Mouse (Mus musculus) embryonic stem cell, embryonic (primary cell): ENCODE measurements around the gene Litaf.

Experiments
- CTCF ChIA-PET, 4 experiments: fragments of 300-600 bp in 2 of 4; fragments of 350-600 bp in 2 of 4; sonication (Branson Sonifier 250); formaldehyde crosslinking; loops; one replicate each; lab custom pipeline; 2022; ENCODE audit warnings: inconsistent platforms in 2 of 4; lab: Charles Lee
- POLR2A ChIA-PET, 4 experiments: fragments of 300-600 bp in 2 of 4; fragments of 350-600 bp in 2 of 4; sonication (Branson Sonifier 250); formaldehyde crosslinking; loops; one replicate each; lab custom pipeline; 2022; ENCODE audit warnings: antibody characterized with exemption in 4 of 4, inconsistent platforms in 1 of 4; lab: Charles Lee

The Litaf gene

DNA sequence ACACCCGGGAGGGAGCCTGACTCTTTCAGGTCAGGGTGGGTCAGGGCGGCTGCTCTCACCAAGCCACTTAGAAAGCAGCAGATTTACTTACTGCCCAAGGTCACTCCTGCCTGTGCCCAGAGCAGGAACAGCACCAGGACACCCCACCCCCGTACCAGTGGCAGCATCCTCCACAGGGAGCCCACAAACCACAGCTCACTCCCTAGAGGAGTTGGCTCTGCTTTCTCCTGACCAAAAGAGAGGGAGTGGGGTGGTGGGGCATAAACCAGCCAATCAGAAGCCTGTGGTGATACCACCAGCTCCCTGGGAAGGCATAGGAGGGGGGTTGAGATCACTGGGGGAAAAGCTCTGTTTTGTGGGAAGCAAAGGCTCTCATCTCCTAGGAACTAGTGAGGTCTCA is 118.2 kb downstream of the Litaf start:
- ChIA-PET CTCF (interaction anchor here in 3 of 4 experiments (0.6 to 1.7 kb wide), 13 partner anchors 10 to 436 kb away, joined by 3 to 12 read pairs (median 3); no protein-coding TSS in a partner anchor), POLR2A (interaction anchor here in 3 of 4 experiments (0.5 to 3.1 kb wide), 29 partner anchors 9 to 967 kb away, joined by 3 to 24 read pairs (median 4); partner anchors contain the start of gene Txndc11 (in 1 of the 3))

DNA sequence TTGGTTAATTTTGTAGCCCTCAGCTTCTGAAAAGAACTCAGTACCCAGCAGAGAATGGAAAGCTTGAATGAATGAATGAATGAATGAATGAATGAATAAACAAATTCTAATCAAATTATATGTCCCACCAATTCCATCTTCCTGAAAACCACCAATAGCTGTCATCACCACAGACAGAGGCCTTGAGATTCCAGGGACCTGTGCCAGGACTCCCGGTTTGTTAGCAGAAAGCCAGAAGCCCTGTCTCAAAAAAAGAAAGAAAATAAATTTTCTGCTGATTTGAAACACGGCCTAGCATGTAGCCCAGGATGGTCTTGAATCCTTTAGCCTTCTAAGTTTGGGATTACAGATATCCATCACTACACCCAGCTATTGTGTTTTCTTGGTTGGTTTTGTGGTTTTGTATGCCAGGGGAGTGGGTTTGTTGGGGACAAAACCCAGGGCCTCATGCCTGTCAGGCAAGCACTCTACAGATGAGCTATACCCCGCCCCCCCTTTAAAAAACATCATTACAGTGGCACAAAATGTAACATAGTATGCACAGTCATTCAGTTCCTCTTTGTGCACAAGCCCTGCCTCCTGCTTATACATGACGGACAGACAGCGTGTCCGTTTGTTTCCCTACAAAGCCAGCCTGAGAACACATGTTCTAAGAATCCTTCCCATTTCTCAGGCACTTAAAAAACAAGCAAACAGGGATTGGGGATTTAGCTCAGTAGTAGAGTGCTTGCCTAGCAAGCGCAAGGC is 120.4 kb downstream of the Litaf start:
- CTCF ChIA-PET, result interaction anchor here in 1 of 4 experiments (0.6 kb wide), 1 partner anchor 46 kb away, joined by 4 read pairs; no protein-coding TSS in a partner anchor
- POLR2A ChIA-PET, result interaction anchor here in 1 of 4 experiments (0.7 kb wide), 1 partner anchor 17 kb away, joined by 4 read pairs; no protein-coding TSS in a partner anchor

DNA sequence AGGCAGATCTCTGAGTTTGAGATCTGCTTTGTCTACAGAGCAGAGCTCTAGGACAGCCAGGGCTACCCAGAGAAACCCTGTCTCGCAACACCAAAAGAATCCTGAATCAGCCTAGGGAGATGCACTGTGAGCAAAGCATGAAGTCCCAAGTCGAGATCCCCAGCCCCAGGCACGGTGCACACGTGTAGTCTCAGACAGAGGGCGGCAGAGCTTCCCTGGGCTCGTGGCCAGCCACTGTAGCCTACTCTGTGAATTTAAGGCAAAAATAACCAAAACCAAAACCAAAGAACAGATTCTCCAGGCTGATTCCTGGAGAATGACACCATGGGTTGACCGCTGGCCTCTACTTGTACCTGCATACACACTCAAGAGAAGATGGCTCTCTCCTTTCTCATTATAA is 121.4 kb downstream of the Litaf start:
- CTCF ChIA-PET, result no interaction called here
- POLR2A ChIA-PET, result interaction anchor here in 1 of 4 experiments (1.6 kb wide), 1 partner anchor 13 kb away, joined by 7 read pairs; no protein-coding TSS in a partner anchor

DNA sequence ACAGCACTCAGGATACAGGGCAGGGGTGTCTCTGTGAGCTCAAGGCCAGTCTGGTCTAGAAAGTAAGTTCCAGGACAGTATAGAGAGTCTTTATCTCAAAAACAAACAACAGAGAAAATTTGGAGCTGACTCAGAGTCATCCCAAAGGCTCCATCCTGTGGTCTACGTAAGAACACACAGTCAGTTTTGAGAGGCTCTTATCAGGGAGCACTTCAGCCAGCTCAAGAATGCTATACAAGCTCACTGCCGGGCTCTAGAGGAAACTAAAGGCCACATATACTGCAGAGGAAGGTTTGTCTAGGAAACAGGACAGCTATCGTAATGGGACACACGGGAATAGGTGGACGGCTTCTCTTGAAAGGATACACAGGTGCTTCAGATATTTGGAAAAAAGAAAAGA is 122.7 kb downstream of the Litaf start:
- ChIA-PET POLR2A (interaction anchor here in 2 of 4 experiments (0.8 to 1.6 kb wide), 2 partner anchors 15 to 50 kb away, joined by 3 to 7 read pairs; no protein-coding TSS in a partner anchor), CTCF (interaction anchor here in 3 of 4 experiments (0.6 to 1.2 kb wide), 4 partner anchors 9 to 91 kb away, joined by 3 to 4 read pairs (median 3); no protein-coding TSS in a partner anchor)

DNA sequence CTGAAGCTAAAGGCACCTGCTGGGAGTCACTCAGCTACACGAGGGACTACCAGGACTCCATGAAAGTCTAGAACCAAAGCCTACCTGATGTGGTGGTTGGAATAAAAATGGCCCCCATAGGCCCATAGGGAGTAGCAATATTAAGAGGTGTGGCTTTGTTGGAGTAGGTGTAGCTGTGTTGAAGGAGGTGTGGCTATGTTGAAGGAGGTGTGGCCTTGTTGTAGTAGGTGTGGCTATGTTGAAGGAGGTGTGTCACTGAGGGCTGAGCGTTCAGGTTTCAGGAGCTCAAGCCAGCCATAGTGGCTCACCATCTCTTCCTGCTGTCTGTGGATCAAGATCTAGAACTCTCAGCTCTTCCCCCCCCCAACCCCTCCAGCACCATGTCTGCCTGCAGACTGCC is 125.3 kb downstream of the Litaf start:
- CTCF ChIA-PET, result interaction anchor here in 3 of 4 experiments (0.6 to 1.9 kb wide), 10 partner anchors 9 to 94 kb away, joined by 3 to 12 read pairs (median 3); no protein-coding TSS in a partner anchor
- POLR2A ChIA-PET, result interaction anchor here in 3 of 4 experiments (0.6 to 3.5 kb wide), 23 partner anchors 8 to 236 kb away, joined by 3 to 23 read pairs (median 4); partner anchors contain the start of genes Rmi2 (in 1 of the 3) and Zc3h7a (in 1 of the 3)

DNA sequence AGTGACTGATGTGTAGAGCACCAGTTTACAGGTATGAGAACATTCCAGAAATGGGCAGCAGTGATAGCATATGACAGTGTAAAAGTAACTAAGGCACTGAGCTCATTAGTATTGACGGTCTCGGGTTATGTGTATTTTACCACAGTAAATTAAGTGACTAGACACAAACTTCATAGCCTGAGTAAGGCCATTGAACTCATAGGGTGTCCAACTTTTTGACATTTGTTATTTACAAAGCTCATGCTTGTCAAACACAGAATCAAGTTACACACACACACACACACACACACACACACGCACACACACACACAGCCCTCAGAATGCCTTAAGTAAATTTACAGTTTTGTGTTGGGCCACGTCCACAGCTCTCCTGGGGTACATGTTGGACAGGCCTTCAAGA is 126.0 kb downstream of the Litaf start:
- CTCF ChIA-PET, result interaction anchor here in 3 of 4 experiments (0.6 to 1.9 kb wide), 9 partner anchors 9 to 95 kb away, joined by 3 to 12 read pairs (median 4); no protein-coding TSS in a partner anchor
- POLR2A ChIA-PET, result interaction anchor here (0.7 to 3.5 kb wide), 21 partner anchors 8 to 236 kb away, joined by 3 to 23 read pairs (median 4); partner anchors contain the start of genes Rmi2 (in 1 of the 4) and Zc3h7a (in 1 of the 4)

DNA sequence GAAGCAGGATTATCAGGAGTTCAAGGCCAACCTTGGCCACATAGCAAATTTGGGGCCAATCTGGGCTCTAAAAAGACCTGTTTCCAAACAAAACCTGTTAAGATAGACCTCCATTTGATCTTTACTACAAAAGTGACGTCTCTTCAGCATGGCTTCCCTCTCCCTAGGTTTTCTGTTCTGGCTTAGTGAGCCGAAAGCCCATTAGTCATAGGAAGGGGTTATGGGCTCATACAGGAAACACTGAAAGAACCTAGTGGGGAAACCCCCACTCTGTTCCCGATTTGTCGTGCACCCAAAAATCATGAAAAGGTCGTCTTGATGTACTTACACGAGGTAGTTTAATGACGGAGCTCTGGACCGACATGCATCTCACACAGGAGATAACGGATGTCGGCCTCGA is 128.5 kb downstream of the Litaf start:
- CTCF ChIA-PET, result no interaction called here
- POLR2A ChIA-PET, result interaction anchor here in 2 of 4 experiments (1.0 to 2.9 kb wide), 5 partner anchors 10 to 20 kb away, joined by 3 to 17 read pairs (median 5); no protein-coding TSS in a partner anchor

DNA sequence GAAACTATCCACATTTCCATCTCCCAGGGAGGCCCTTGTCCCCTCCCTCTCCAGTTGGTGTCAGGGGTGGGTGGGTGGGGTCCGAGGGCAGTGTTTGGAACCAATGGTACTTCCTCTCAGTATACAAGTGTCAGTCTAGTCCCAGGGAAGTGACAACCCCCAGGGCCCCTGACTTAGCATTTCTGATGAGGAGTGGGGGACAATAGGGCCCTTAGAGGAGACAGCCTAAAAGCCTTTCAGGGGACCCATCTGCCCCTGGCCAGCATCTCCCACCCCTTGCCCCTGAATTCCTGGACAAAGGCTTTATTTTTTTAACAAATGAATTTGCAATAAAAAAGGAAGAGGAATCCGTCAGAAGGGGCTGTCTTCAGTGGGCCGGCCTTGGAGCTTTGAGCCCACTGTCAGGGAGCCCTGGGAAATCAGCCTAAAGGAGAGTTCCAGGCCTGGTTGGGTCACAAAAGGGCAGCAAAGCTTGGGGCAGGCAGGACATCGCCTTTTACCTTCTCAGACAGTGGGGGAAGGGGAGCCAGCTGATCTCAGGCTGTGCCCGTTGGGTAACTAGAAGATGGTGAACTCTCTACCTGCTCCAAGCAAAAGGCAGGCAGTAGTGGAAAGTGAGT is 129.1 kb downstream of the Litaf start:
- CTCF ChIA-PET, result interaction anchor here in 1 of 4 experiments (0.7 kb wide), 1 partner anchor 11 kb away, joined by 3 read pairs; no protein-coding TSS in a partner anchor
- POLR2A ChIA-PET, result interaction anchor here in 2 of 4 experiments (0.6 to 1.6 kb wide), 6 partner anchors 11 to 848 kb away, joined by 3 to 6 read pairs (median 4); no protein-coding TSS in a partner anchor

DNA sequence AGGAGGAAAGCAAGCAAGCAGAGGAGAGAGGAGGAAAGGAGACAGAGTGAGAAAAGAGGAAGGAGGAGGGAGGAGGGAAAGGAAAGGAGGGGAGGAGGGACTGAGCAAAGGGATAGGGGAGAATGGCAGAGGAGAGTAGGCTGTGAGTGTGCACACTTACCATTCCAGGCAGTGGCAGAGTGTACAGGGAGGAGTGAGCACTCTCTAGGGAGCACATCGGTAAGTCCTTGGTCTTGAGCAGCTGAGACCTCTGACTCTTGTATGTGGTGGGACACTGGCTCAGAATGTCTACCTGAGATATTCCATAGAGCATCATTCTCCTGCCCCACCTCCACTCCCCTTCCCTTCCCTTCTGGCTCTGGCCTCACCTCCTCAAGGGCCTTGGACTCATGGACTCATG is 131.9 kb downstream of the Litaf start:
- ChIA-PET CTCF (interaction anchor here in 1 of 4 experiments (0.5 kb wide), 1 partner anchor 28 kb away, joined by 3 read pairs; no protein-coding TSS in a partner anchor), POLR2A (interaction anchor here in 2 of 4 experiments (0.9 to 1.1 kb wide), 4 partner anchors 17 to 93 kb away, joined by 3 to 4 read pairs (median 3); no protein-coding TSS in a partner anchor)

DNA sequence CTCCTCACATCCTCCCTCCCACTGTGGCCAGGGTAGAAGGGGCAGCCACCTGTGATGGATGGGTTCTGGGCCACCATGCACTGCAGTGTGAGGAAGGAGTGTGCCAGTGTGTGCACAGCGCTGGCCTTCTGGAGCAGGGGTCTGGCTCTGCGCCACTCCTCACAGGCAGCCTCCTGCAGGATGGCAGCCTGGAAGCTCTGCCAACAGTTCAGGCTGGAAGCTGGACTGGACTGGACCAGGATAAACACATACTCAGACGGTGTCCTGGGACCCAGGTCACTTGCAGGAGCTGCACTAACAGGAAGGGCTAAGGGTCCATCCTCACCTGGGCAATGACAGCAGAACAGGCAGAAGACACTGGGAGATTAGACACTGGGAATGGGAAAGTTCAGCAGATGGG is 132.6 kb downstream of the Litaf start:
- POLR2A ChIA-PET, result interaction anchor here in 2 of 4 experiments (0.9 to 1.1 kb wide), 4 partner anchors 17 to 92 kb away, joined by 3 to 4 read pairs (median 3); no protein-coding TSS in a partner anchor
- CTCF ChIA-PET, result interaction anchor here in 1 of 4 experiments (0.6 kb wide), 1 partner anchor 53 kb away, joined by 4 read pairs; no protein-coding TSS in a partner anchor

DNA sequence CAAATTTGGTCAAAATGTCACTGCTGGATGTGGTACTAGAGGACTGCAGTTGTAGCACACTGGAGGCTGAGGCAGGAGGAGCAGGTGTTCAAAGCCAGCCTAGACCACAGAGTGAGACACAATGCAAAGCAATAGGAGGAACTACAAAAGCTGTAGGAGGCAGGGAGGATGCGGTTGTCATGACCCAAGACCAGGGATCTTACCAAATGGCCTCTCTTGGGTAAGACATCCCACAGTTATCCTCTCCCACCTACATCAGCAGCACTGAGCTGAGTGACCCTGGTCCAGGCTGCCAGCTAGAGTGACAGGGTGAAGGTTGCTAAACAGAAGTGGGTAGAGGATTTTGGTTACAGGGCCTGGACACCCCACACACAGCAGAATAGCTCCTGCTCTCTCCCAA is 138.9 kb downstream of the Litaf start:
- CTCF ChIA-PET, result interaction anchor here in 2 of 4 experiments (0.8 to 1.1 kb wide), 3 partner anchors 24 to 108 kb away, joined by 3 to 4 read pairs (median 3); no protein-coding TSS in a partner anchor
- POLR2A ChIA-PET, result no interaction called here

DNA sequence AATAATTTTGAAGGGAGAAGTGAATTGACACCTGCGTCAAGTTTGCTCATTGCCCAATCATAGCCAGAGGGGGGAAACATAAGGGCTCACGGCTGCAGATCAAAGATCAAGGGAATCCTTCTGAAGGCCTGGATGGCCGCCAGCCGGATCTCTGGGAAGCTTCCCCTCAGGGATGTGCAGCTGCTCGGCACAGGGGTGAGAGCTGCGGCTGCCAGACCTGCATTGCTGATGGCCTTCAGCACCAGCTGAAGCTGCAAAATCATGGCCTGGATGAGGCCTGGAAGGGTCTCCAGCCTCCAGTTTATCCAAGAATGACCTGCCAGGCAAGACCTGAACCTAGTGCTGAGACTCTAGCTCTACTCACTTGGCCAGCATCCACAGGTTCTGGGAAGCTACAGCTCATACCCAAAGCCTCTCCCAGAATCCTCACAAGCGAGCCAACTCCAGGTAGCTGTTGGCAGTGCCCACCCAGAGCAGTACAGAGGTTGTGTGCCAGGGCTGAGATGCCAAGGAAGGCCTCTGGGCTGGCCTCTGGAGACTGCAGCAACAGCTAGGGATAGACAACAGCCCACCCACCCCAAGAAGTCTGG is 140.3 kb downstream of the Litaf start:
- CTCF ChIA-PET, result interaction anchor here in 3 of 4 experiments (0.9 to 1.6 kb wide), 7 partner anchors 10 to 52 kb away, joined by 3 to 6 read pairs (median 3); no protein-coding TSS in a partner anchor
- POLR2A ChIA-PET, result interaction anchor here in 2 of 4 experiments (0.6 to 1.4 kb wide), 4 partner anchors 11 to 646 kb away, joined by 3 to 4 read pairs (median 4); no protein-coding TSS in a partner anchor

DNA sequence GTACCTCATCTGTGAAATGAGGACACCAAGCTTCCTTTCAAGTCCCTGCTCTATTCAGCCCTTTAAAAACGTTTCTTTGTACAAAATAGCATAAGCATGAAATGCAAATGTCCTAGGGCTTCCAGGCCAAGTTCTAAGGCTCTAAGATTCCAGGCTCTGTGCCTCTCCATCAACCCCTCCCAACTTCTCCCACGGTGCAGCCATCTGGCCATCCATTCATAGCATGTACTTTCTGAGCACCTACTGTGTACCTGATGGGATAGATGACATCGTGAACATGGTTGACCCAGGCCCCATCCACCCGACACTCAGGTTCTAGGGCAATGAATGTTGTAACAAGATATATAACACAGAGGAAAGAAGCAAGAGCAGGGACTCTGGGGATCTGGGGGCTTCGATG is 142.4 kb downstream of the Litaf start:
- ChIA-PET CTCF (interaction anchor here in 1 of 4 experiments (1.2 kb wide), 1 partner anchor 17 kb away, joined by 4 read pairs; no protein-coding TSS in a partner anchor), POLR2A (interaction anchor here in 1 of 4 experiments (0.7 to 1.9 kb wide), 3 partner anchors 8 to 16 kb away, joined by 3 to 6 read pairs (median 3); no protein-coding TSS in a partner anchor)

DNA sequence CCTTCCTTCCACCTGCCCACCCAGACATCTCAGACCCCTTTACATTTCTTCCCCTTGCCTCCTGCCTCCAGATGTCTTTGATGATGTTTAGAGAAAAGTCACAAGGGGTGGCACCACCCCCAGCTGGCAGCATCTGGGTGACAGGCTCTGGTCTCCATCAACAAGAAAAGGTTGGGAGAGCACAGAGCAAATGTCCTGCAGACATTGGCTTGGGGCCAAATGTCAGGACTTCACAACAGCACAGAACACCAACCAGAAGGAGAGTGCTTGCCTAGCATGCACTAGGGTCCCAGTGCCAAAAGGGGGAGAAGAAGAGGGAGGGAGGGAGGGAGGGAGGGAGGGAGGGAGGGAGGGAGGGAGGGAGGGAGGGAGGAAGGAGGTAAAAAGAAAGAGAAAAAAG is 146.1 kb downstream of the Litaf start:
- ChIA-PET CTCF (no interaction called here), POLR2A (interaction anchor here in 1 of 4 experiments (0.6 kb wide), 1 partner anchor 470 kb away, joined by 3 read pairs; no protein-coding TSS in a partner anchor)

DNA sequence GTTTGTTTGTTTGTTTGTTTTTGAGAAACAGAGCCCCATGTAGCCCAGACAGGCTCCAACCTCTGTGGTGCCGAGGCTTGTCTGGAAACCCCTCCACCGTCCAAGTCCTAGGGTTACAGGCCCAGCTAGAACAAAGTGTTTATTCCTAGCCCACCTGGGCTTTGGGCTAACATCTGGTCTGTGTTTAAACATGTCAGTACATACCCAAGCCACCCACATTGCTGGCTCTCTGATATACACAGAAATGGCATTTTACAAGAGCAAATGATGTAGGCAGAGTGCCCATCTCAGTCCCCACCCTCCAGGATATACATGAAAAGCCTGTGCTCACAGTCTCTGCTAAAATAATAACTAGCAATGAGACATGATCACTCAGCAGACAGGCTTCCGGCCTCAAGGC is 149.7 kb downstream of the Litaf start:
- CTCF ChIA-PET, result interaction anchor here in 1 of 4 experiments (1.5 kb wide), 1 partner anchor 118 kb away, joined by 3 read pairs; no protein-coding TSS in a partner anchor

DNA sequence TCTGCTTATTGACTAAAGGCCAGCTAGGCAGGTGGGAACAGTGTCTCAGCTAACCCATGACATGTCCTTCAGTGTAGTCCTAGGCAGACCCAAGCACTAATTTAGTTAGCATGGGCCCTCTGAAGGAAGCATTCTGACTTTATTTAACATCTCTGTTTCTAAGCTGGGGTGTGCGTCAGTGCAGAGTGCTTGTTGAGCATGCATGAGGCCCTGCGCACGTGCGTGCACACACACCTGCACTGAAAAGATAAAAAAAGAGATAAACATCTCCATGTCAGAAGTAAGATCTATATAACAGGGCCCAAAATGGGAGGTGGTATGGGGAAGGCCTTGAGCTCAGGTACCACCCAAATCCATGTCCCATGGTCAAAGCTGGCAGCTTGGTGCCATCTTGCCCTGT is 150.9 kb downstream of the Litaf start:
- ChIA-PET POLR2A (no interaction called here), CTCF (interaction anchor here in 2 of 4 experiments (0.6 to 1.5 kb wide), 2 partner anchors 119 to 382 kb away, joined by 3 to 4 read pairs; no protein-coding TSS in a partner anchor)

More for the DNA sequence above, 149.7 kb downstream of the Litaf start:
- POLR2A ChIA-PET, result no interaction called here

DNA sequence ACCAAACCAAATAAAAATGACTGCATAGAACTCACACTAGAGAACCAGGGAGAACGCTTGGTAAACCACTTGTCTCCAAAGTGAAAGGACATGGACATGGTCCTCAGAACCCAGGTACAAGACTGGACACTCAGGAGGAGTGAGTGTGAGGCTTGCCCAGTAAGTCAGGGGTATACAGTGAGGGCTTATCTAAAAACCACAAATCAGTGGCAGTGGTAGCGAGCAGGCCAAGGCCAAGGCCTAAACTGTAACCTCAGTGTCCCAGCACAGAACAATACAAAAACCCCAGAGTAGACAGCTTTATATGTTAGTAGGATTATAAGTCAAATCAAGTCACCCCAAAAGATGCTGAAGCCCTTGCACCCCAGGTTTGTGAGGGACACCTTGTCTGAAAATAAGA is 154.9 kb downstream of the Litaf start:
- POLR2A ChIA-PET, result no interaction called here
- CTCF ChIA-PET, result no interaction called here
